Mouse (Mus musculus) liver, adult (tissue): ENCODE measurements at regions not wholly inside any gene's neighbourhood (a gene's known extent, or its start where the extent isn't known, plus 50 kb on each side); places are given as distances from the start of the nearest gene placed in this dataset.

Experiments used
- GATA4 ChIP-seq: IDR thresholded peaks from 2 replicates; pipeline ENCODE4 v1.6.1; 2014; ENCODE audit warnings: mild to moderate bottlenecking, low read length; ENCODE audit not compliant: insufficient replicate concordance

DNA sequence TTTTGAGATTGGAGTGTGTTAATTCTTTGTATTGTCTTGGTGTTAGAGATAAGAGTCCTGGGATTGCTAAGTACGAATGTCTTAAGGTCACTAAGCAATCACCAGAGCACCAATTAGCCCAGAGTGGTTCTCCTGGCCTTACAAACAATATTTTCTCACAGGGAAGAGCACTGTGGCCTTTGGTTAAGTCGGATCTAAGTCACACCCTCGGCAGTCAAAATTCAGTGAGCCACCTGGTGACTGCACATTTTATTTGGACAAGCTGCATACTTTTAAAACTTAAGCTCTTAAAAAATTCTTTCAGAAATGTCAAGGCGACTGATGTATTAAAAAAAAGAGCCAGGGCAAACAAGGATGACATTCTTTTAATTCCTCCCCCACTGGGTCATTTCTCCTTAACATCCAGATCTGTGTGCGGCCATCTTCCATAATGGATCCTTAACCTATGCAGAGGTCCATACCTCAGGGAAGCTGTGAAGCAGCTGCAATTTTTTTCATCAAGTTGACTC lies 60.9 kb upstream of the Foxa2 start:
- TF ChIP-seq GATA4: no peak

DNA sequence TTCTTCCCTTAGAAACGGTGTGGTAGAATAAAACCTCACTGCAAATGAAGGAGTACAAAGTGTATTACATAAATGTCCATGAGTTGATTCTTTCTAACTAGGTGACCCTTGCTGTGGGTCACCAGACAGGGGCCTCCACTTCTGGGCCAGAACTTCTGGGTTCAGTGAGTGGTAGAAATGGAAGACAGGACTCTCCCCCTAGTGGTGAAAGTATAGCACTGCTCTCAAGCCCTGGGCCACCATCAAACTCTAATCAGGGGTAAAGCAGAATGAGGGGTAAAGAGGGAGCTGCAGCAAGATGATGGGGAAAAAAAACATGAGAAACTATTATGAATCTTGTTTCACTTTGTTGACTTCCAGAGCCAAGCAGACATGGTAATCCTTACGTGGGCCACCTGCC lies 63.4 kb upstream of the Foxa2 start:
- TF ChIP-seq GATA4: no peak

DNA sequence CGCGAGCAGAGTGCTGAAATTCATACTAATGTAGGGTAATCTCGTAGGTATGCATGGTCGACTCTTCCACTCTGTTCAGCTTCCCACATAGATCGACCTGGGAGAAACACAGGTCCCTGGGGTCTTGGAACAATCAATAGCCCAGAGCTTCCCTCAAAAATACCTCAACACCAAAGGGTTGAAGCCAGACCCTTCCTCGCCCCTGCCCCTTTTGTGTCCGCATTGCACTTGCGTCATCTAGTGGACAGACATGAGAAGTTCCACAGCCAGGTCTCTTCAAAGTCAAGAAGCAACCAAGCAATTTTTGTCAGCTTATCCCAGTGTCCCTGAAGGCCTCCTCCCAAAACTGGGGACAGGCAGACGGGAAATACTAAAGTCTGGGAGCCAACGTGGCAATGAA lies 65.1 kb upstream of the Foxa2 start:
- no peak for TF ChIP-seq GATA4

DNA sequence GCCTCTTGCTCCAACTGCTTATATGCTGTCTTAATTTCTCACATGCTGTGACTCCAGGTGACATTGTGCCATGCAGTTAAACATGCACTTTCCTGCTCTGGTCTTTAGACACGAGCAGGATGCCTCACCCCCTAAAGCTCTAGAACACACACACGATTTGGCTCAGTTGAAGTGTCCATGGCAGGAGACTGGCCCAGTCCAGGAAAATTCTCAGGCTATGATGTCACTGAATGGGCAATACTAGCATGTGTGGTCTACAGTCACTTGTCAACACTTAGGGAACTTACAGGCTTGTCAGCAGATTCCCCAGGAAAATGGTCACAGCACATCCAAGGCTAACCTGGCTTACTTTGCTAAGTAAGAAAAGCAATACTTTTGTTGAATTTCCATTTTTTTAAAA lies 66.4 kb upstream of the Foxa2 start:
- no peak for TF ChIP-seq GATA4

DNA sequence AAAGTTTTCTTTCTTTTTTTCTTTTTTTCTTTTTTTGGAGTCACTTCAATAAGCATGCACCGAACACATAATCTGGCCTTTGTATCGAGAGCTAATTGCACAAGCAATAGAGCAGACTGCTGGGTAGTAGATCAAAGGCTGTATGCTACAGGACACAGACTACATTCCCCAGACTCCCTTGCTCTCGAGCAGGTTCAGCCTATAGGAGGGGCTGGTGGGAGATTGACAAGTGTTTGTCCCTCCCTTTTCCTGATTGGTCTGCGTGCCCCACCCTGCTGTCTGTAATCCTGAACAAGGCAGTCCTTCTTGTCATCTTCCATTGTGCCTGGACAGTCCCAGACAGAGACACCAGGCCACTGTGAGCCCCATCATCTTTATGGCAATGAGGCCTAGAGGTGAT lies 67.8 kb upstream of the Foxa2 start:
- no peak for TF ChIP-seq GATA4

DNA sequence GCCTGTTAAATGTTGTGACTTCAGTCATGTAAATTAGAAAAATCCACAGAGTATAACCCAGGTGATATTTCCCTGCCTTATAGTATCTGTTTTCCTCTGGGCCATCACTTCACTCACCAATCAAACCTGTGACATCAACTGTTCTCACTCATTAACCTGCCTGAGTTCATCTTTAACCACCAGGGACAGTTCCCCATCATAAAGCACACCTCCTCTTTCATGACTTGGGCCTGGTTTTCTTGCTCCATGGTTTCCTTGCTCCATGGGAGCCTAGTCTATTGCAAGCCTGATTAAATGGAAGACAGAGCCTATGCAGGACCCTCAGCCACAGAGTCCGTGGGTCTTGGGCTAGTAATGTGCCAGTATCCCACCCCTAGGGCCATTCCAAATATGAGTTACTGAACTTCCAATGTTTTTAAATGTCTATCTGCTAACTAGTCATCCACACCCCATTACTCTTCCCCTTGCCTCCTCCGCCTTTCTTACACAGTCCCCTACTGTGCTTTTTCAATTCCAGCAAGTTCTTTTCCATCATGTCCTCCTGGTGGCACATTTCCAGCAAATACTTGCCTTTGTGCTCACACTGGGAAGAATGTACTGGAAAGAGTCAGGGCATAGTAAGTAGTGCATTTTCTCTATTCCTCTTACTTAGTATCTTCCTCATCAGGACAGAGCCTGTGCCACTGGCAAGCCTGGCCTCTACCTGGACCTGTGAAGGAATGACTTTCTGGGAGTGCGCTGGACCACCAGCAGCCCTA lies 69.4 kb upstream of the Foxa2 start:
- no peak for TF ChIP-seq GATA4

DNA sequence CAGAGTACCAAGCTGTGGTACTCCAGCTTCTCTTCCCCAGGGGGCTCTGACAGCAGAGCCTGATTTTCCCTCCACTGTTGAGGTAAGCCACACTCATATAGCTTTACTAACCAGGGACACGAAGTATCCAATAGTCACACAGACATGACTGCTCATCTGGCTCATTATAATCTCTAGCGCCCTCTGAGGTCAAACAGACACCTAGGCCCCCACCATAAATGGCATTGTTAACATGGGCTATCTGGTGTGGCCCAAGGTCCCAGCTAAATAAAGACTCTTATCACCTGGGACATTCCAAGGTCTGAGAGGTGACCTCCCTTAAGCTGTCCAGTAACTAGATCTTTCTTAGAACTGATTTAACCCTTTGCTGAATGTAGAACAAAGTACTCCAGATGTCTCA lies 70.7 kb upstream of the Foxa2 start:
- no peak for TF ChIP-seq GATA4

DNA sequence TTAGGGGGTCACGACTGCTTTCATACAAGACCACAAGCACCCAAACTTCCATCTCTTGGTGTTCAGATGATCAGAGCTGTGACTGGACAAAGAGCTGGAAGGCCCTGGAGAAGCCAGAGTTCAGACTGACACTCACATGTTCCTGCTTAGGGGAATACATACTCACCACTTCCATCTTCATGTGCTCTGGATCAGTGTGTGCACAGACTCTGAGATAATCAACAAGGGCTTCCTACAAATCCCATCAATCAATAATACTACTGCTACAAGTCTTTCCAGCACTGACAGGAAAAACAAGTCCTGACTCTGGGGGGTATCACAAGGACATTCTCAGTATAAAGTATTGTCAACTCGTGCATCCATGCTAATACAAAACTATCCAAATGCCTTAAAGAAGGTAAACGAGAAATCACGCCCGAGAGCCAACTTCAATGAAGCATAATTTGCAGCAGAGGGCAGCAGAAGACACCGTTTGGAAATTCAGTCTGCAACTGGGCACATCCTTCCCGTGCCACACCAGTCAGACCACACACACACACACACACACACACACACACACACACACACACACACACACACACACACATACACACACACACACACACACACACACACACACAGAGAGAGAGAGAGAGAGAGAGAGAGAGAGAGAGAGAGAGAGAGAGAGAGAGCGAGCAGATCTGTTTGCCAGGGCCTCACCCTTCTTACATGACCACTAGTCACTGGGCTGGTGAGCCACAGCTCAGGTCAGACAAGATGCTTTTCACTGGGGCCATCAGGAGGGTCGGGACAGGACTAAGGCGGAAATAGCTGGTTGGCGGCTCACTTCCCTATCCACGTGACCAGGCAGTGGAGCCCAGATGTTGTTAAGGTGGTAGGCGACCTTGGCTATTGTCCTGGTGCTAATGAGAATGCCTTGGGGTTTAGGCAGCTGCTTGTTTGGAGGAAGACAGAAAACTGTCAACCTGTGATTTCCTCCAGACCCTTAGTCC lies 75.4 kb upstream of the Foxa2 start:
- no peak for TF ChIP-seq GATA4

DNA sequence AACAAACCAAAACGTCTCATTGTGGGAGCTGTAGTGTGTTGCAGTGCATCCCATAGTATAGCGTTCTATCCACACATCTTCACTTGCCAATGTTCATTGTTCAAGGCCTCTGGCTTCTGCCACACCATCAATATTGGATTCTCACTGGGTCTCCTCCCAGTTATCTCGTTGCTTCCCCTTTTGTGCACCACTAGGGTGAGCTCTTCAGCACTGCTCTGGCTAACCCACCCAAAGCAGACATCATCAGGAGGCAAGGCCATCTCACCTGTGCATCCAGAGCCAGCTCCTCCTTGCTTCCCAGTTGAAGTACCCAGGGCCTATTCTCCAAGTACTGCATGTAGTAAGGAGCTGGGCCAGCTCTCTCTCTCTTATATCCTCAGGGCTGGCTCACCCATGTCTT lies 77.0 kb upstream of the Foxa2 start:
- TF ChIP-seq GATA4: no peak

DNA sequence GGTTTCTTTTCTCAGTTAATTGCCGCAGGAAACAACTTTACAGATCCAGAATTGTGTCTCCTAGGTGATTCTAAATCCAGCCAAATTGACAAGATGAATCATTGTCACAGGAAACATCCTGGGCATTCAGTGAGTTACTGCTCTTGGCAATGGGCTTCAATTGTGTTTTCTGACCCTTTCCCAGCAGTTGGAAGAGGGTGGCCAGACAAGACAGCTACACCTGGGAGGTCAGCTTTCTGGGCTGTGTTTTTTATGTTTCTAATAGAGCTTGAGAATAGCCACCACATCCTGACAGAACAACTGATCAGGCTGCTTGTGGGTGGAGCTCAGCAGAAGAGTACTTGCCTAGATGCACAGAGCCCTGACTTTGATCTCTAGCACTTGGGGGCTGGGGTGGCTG lies 87.0 kb upstream of the Foxa2 start:
- TF ChIP-seq GATA4: no peak

DNA sequence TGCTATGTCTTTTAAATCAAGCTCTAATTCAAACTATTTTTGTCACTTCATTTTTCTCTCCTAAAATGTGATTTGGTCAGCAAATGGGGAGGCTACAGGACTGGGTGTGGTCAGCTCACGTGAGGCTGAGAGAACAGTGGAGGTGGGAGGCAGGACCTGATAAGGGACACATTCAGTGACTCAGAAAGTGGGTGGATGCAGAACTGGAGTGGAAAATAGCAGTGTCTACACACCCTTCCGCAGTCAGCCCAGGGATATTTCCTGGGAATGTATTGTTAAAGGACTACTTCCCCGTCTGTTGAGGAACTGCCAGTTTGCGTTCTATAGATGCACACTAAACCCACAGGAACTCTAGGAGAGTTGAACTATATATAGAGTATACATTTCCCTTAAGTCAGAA lies 95.2 kb upstream of the Foxa2 start:
- TF ChIP-seq GATA4: peak; percentile 41; the same call in 1 of the 2 replicates

DNA sequence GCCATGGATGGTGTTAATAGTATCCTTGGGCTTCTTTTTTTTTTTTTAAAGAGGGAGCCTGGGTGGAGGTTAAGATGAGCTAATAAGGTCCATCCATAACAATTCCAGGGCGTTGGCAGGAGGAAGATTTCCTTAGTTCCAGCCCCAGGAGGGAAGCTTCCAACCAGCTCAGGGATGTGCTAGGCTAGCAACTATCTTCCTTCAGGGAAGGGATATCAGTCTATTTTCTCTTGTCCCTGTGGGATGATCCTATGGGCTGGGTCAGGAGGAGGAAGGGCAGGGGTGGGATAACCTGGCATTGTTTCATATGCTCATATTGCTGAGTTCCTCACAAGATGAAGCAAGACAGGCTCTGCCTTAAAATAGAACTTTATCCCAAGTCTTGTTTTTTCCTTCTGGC lies 98.0 kb upstream of the Foxa2 start:
- TF ChIP-seq GATA4: no peak

DNA sequence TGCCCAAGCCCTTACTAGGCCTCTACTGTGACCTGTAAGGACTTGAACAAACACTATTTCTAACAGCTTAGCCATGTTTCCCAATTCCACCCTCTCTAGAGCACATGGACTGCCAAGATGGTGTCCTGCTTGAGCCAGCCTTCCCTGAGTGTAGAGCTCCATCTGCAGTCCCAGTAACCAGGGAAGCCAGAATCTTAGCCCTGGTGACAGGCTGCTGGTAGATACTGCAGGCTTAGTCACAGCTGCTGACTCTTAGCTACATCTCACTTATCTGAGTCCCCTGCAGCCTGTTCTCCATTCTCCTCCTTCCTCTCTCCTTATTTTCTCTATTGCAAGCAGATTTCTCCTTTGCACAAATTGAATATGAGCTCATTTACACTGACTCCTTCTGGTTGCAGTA lies 101.5 kb upstream of the Foxa2 start:
- no peak for TF ChIP-seq GATA4

DNA sequence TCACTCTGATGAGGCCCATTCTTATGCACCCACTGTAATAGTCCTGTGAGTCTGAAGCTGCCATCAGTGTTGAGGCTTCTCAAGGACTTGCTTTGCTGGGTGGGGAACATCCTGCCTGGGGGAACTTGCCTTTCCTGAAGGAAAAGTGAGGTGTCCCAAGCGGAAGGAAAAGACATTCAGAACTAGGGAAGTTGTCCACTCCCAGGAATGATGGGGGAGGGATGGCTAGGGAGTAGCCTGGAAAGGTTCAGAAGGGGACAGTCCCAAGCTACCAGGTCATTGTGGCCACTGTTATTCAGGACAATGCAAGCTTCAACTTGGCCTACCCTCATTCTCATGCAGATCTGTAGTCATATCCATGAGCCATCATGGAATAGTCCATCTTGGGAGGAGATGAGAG lies 102.7 kb upstream of the Foxa2 start:
- no peak for TF ChIP-seq GATA4

DNA sequence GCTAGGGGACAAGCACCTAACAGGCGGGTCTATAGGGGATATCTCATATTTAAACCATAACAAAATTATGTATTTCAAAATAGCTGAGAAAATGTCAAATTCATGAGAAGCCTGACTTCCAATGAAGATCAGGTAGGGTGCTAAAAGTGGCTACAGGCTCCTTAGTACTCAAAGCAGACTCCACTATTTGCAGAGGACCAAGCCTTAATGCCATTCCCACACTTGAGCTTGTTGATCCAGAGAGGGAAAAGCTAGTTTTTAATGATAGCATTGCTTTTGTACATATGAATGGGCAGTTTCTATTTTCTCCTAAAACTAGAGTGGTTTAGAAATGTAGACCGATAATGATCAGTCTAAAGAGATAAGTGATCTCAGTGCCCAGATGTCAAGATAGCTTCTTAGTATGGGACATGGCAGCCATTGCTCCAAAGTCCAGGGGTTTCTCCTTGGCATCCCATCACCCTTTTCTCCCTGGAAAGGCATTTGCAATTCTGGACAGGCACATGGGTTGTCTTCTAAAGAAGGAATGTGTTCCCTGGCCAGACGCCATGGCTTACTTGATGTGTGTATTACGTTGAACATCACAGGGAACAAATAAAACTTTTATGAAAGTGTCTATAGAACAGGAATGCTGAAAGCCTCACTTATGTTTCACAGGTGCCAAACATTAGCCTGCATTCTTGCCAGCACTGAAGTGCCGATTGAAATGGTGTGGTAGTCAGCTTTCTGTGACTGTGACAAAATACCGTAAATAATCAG lies 106.9 kb upstream of the Foxa2 start:
- no peak for TF ChIP-seq GATA4

DNA sequence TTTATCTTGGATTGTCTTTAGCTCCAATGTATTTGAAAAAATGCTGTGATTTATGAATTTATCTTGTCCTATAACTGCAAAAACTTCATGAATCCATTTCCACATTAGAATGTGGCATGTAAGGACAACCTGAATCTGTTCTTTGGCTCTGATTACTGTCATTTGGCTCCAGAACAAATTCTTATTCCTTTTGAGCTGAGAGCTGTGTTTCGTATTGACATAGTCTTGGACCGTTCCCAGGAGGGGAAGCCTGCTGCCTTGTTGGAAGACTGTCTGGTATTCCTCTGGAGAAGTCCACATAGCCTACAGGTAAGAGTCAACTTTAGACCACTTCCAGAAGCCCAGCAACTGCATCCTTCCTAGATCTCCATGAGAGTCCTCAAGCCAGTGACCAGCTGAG lies 109.4 kb upstream of the Foxa2 start:
- no peak for TF ChIP-seq GATA4

DNA sequence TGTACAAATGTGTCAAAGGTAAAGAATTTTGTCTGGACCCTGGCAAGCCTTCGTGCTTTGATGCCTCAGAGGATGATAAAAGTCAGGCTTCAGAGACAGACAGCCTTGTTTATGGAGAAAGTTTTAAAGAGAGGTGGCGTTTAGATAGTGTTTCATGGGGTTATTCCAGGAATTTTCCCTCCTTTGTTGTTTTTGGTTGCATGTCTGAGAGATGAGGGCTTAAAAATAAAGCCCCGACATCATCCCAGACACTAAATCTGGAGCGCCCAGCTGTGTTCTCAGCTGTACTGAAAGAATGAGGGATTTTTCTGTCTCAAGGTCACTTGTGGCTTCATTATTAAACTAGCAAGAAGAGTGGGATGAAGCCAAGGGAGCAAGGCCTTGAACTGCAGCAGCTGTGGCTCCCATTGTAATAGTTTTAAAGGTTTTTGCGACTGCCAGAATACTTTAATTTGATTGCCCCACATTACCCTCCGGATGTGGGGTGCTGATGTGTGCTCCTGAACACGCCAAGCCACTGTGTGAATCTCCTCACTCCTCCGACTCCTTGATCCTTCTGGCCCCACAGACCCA lies 112.3 kb upstream of the Foxa2 start:
- TF ChIP-seq GATA4: no peak
